Mouse (Mus musculus): Measurements from ENCODE around the gene Gata2. TPM values are rescaled to one million over a fixed set of nuclear protein-coding genes. Genes with fewer than 3 reads are reported as not detected.

Gata2 gene
- polyA plus RNA-seq, 1 experiment from 2014 or later, result 1.5 TPM

DNA sequence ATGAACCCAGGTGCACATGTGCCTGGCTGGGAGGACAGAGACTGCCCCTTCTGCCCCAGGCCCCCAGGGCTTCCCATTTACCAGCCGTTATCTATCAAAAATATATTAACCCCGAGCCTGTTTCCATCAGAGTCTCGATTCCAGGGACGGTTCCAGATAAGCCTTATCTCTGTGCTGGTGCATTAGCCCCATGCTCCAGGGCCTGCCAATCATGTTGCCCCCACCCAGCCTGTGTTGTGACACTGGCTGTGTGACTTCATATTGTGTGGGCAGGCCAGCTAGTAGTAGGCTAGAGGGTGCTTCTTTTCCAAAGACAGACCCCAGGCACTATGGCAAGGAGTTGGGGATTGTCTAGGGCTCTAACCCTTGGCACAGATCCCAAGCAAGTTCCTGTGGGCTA, 61.7 kb downstream of the Gata2 start:
- H3K4me3 ChIP-seq (ENCODE audit: low read depth, low read length), result no peak overlapping the region
- ATAC-seq (no peak), DNase-seq (ENCODE audit: low spot score) (no peak)
- H3K9ac ChIP-seq (ENCODE audit: low read length), result no peak overlapping the region
- no peaks in the 10 kb centered on the region for H3K4me1 ChIP-seq (ENCODE audit: control insufficient read depth, insufficient read depth, low read length)
- no peaks in the 10 kb centered on the region for H3K27me3 ChIP-seq (replicated peaks; ENCODE audit: control insufficient read depth, insufficient read depth, low read length)
- H3K4me2 ChIP-seq (ENCODE audit: low read length), result no peak overlapping the region
- WGBS, result 93% methylated on average over 4 of the region's 4 CpGs
- 0 out of 2 replicates have a peak, but pooled peaks cover 4% of the 10 kb centered on the region for H3K36me3 ChIP-seq (ENCODE audit: control insufficient read depth, insufficient read depth, low read length)
- no peak overlapping the region for H3K27ac ChIP-seq (ENCODE audit: low read depth, low read length)
- no peaks in the 10 kb centered on the region for H3K9me3 ChIP-seq (replicated peaks; ENCODE audit: control insufficient read depth, low read length)

Other genes starting within 250 kb of the Gata2 start
- gene H1fx, start 212.3 kb upstream of the Gata2 start, polyA plus RNA-seq (2014; fragmentation: Nextera tagmentation; extraction: Ambion mirVana), result 20.5 and 27.0 TPM in 2 replicates
- gene Rab7, start 148.6 kb upstream of the Gata2 start, polyA plus RNA-seq (2014; fragmentation: Nextera tagmentation; extraction: Ambion mirVana), result 342 and 365 TPM in 2 replicates
- 279 and 283 TPM in 2 replicates for gene Rpn1, start 109.4 kb upstream of the Gata2 start, polyA plus RNA-seq (2014; fragmentation: Nextera tagmentation; extraction: Ambion mirVana)
- not detected in 2 replicates for gene Dnajb8, start 28.4 kb downstream of the Gata2 start, polyA plus RNA-seq (2014; fragmentation: Nextera tagmentation; extraction: Ambion mirVana)

Measured in forebrain, embryonic 14.5 days (tissue).